Mouse (Mus musculus) midbrain, postnatal 0 days (tissue): Measurements from ENCODE around the gene Sp6. TPM values are rescaled to one million over a fixed set of nuclear protein-coding genes. Genes with fewer than 3 reads are reported as not detected.

Source experiments
- ATAC-seq: fragments of 200-750 bp; cut with Nextera tagmentation; 2 replicates; pipeline ENCODE4 v1.8.0; 2017; ENCODE audit warnings: moderate number of reproducible peaks, mild to moderate bottlenecking, moderate TSS enrichment, moderate library complexity; ENCODE audit not compliant: low FRiP score
- DNase-seq: peaks from one replicate; pipeline ENCODE4 v3.0.0-alpha.2; 2015; ENCODE audit warnings: low spot score
- H3K27ac ChIP-seq: fragments of 300-500 bp; sonication (generic); 2 replicates; pipeline ENCODE4 v1.5.1; 2014; ENCODE audit warnings: low read depth, mild to moderate bottlenecking, low read length, mixed read lengths
- H3K27me3 ChIP-seq: fragments of 300-500 bp; sonication (generic); 2 replicates; pipeline ENCODE4 v1.6.1; 2014; ENCODE audit warnings: low read length, control low read depth, mixed read lengths; ENCODE audit not compliant: insufficient read depth
- H3K36me3 ChIP-seq: fragments of 300-500 bp; sonication (generic); 2 replicates; pipeline ENCODE4 v1.6.1; 2014; ENCODE audit warnings: low read length, control low read depth, mixed read lengths; ENCODE audit not compliant: insufficient read depth
- H3K4me1 ChIP-seq: fragments of 300-500 bp; sonication (generic); 2 replicates; pipeline ENCODE4 v1.6.1; 2014; ENCODE audit warnings: mild to moderate bottlenecking, control low read depth, antibody characterized with exemption, low read length, mixed read lengths; ENCODE audit not compliant: insufficient read depth
- H3K4me2 ChIP-seq: fragments of 300-500 bp; sonication (generic); 2 replicates; pipeline ENCODE4 v1.6.1; 2014; ENCODE audit warnings: low read depth, mild to moderate bottlenecking, low read length, mixed read lengths; ENCODE audit not compliant: poor library complexity, severe bottlenecking
- H3K4me3 ChIP-seq: fragments of 300-500 bp; sonication (generic); 2 replicates; pipeline ENCODE4 v1.5.1; 2014; ENCODE audit warnings: low read depth, mild to moderate bottlenecking, low read length, moderate library complexity
- H3K9ac ChIP-seq: fragments of 300-500 bp; sonication (generic); replicated peaks from 2 replicates; pipeline ENCODE4 v1.6.1; 2014; ENCODE audit warnings: mild to moderate bottlenecking, low read length, moderate library complexity, mixed read lengths; ENCODE audit not compliant: poor library complexity, severe bottlenecking
- H3K9me3 ChIP-seq: fragments of 300-500 bp; sonication (generic); 2 replicates; pipeline ENCODE4 v1.6.1; 2016; ENCODE audit warnings: low read length, control low read depth
- CTCF ChIP-seq: IDR thresholded peaks from 2 replicates; pipeline ENCODE4 v1.5.1; 2016; ENCODE audit warnings: antibody characterized with exemption, mild to moderate bottlenecking
- WGBS: fragments of 180-500 bp; shearing (Covaris S2); extraction: QIAGEN DNeasy Blood & Tissue Kit; methylation state at CpG from one replicate; pipeline ENCODE4 v1.1.7; 2014; 5-methylcytosine and 5-hydroxymethylcytosine counted together
- polyA plus RNA-seq: library from polyadenylated mRNA; unstranded; fragments of >200 nt; fragmentation: Nextera tagmentation; extraction: Ambion mirVana; gene quantifications from 2 replicates; pipeline ENCODE4 v1.2.1, GENCODE M21; 2015
- total RNA-seq: library from RNA; depleted of rRNA; stranded (reverse); fragments of >200 nt; gene quantifications from 2 replicates; pipeline ENCODE4 v1.2.3, GENCODE M21; 2014

Sp6 gene
- total and polyA plus RNA-seq, 2 experiments from 2014 or later, result 0.33 to 0.51 TPM

DNA sequence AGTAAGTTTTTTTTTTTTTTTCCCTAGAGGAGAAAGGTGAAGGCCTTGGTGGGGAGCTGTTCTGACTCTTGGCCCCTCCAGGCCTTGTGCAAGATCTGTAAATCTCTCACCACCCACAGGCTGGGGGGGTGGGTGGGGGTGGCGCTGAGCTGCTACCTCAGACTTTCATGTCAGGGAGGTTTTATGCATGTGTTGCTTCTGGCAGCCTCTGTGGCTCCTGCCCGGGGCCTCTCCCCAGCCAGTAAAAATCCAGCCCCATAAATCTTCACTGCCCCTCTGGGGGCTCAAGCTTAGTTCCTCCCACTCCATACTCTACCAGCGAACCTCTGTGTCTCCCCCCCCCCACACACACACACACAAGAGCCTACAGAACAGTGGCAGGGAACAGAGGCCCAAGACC, 26.7 kb upstream of the Sp6 start:
- Histone ChIP-seq H3K4me3 (no peak overlapping the region), H3K4me2 (no peak overlapping the region), H3K9me3 (no peaks in the 10 kb centered on the region), H3K27me3 (0 out of 2 replicates have a peak, but pooled peaks cover 3% of the 10 kb centered on the region), H3K36me3 (no peaks in the 10 kb centered on the region), H3K27ac (no peak overlapping the region), H3K9ac (no peak overlapping the region), H3K4me1 (no peaks in the 10 kb centered on the region; the same call in 1 of the 2 replicates)
- ATAC-seq (no peak), DNase-seq (no peak)
- WGBS, result 43% methylated on average over 3 of the region's 3 CpGs
- TF ChIP-seq CTCF, result no peak

DNA sequence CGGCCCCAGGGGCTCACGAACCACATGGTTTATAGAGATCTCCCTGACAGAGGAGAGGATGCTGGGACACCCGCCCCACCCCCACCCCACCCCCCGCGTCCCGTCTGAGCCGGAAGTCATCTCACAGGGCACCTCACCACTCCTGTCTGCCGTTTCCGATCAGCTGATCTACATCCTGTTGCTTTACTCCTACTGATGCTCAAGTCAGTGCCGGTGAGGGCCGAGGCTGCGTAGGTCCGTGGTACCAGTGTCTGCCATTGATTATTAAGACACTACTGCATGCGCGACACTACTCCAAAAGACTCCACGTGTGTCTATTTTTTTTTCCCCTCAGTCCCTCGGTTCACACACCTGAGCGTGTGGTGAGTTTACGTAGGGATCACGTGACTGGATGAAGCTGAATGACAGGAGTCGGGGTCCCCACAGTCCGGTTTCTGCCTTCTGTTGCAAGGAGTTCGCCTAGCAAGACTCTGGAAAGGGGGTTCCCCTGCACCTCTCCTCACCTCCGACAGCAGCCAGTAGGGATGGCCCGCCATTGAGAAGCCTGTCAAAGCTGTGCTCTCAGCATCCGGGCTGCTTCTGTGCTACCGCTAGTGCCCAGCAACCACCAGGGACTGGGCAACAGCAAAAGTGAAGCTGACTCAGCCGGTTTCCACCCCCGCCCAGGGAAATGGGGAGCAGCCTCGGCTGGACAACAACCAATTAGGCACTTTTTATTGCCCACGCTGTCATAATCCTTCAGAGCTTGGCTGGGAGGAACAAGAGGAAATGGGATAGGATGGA, 25.1 kb upstream of the Sp6 start:
- H3K4me3 ChIP-seq, result peak overlapping the region; percentile 36
- DNase-seq (peak; percentile 42), ATAC-seq (peak; percentile 75)
- 0 out of 2 replicates have a peak, but pooled peaks cover 3% of the 10 kb centered on the region for H3K27me3 ChIP-seq
- peak overlapping the region; percentile 55; the same call in 1 of the 2 replicates for H3K27ac ChIP-seq
- no peak for TF ChIP-seq CTCF
- no peaks in the 10 kb centered on the region for H3K9me3 ChIP-seq
- no peaks in the 10 kb centered on the region for H3K4me1 ChIP-seq
- H3K9ac ChIP-seq, result peak overlapping the region; percentile 55
- H3K36me3 ChIP-seq, result no peaks in the 10 kb centered on the region
- H3K4me2 ChIP-seq, result peak overlapping the region; percentile 61
- WGBS, result 5% methylated on average over 31 of the region's 31 CpGs

DNA sequence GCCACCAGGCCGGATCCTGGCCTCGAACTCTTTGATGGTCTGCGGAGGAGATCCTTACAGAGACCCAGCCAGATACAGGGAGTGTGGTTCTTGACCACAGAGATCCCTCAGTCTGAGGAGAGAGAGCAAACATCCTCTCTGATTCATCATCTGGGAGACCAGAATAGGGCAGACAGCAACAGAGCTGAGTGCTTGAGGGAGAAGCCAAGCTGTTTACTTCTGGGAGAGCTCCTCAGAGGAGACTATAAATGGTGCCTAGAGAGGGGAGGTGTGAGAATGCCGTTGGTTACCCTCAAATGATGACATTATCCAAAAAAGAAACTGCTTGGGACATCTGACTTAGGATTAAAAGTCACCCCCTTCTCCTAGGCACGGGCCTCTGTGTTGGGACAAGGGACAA, 21.7 kb upstream of the Sp6 start:
- DNase-seq (no peak), ATAC-seq (no peak)
- Histone ChIP-seq H3K9me3 (no peaks in the 10 kb centered on the region), H3K4me1 (no peaks in the 10 kb centered on the region), H3K36me3 (no peaks in the 10 kb centered on the region), H3K27ac (no peak overlapping the region), H3K4me3 (no peak overlapping the region), H3K4me2 (no peak overlapping the region), H3K9ac (no peak overlapping the region), H3K27me3 (no peaks in the 10 kb centered on the region)
- TF ChIP-seq CTCF, result no peak
- WGBS, result 74% methylated on average over 5 of the region's 5 CpGs

GRCm38 (mm10) chr11:96992722-96993311, 20.4 kb upstream of the Sp6 start:
- H3K9ac ChIP-seq, result 0 out of 2 replicates have a peak overlapping the region, but pooled peaks have one; percentile 3
- no peak for TF ChIP-seq CTCF
- no peaks in the 10 kb centered on the region for H3K36me3 ChIP-seq
- ATAC-seq (no peak), DNase-seq (no peak)
- no peaks in the 10 kb centered on the region for H3K27me3 ChIP-seq
- peaks cover 8% of the 10 kb centered on the region; the same call in 1 of the 2 replicates for H3K4me1 ChIP-seq
- H3K27ac ChIP-seq, result no peak overlapping the region
- H3K4me3 ChIP-seq, result no peak overlapping the region
- no peaks in the 10 kb centered on the region for H3K9me3 ChIP-seq
- H3K4me2 ChIP-seq, result no peak overlapping the region
- WGBS, result 57% methylated on average over 8 of the region's 8 CpGs

DNA sequence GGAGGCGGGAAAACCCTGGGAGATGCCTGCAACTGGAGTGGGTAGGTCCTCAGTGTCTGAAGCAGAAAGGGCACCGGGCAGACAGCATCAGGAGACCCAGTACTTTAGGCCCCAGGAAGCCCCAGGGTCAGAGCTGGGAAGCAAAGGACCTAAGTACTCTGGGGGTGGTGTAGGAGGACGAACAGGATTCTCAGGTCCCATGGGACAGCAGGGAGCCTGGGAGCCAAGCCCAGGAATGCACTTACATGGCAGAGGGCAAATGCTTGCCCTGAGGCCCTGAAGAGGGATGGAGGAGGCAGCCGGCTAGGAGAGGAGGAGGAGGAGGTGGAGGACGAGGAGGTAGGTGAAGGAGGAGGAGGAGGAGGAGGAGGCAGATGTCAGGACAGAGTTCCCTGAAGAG, 18.2 kb upstream of the Sp6 start:
- H3K9ac ChIP-seq, result no peak overlapping the region
- no peaks in the 10 kb centered on the region for H3K36me3 ChIP-seq
- no peaks in the 10 kb centered on the region for H3K9me3 ChIP-seq
- no peak for TF ChIP-seq CTCF
- ATAC-seq (no peak), DNase-seq (no peak)
- no peaks in the 10 kb centered on the region for H3K27me3 ChIP-seq
- peaks cover 8% of the 10 kb centered on the region; the same call in 1 of the 2 replicates for H3K4me1 ChIP-seq
- WGBS, result 32% methylated on average over 5 of the region's 5 CpGs
- no peak overlapping the region for H3K27ac ChIP-seq
- no peak overlapping the region for H3K4me3 ChIP-seq
- H3K4me2 ChIP-seq, result no peak overlapping the region
